Mouse (Mus musculus) embryo, embryonic 9.5 days (tissue): ENCODE measurements around the gene Fhod1.
A peak's percentile ranks its signal among the peaks of the same experiment; 100 is the strongest.

Source experiments
- DNase-seq: peaks from one replicate; pipeline ENCODE4 v3.0.0-alpha.2; 2017; ENCODE audit errors: extremely low spot score

Gene Fhod1

GRCm38 (mm10) chr8:105318662-105319190 lies 29.0 kb downstream of the Fhod1 start:
- DNase-seq = no peak

DNA sequence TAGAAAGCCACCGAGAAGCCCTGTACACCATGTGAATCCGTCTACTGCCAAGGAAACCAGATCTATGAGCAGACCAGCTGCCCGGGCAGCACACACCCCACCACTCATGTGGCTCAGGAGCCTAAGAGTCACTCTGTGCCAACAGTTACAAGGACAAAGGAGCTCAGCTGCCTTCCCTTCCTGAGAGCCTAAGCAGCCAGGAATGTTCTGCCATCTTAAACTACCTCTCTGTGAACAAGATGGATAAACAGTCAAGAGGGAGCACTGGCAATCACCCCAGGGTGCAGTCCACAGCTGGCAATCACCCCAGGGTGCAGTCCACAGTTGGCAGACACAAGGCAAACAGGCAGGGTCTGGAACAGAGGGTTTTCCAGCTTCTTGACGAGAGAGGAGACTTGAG lies 29.8 kb downstream of the Fhod1 start:
- no peak for DNase-seq

DNA sequence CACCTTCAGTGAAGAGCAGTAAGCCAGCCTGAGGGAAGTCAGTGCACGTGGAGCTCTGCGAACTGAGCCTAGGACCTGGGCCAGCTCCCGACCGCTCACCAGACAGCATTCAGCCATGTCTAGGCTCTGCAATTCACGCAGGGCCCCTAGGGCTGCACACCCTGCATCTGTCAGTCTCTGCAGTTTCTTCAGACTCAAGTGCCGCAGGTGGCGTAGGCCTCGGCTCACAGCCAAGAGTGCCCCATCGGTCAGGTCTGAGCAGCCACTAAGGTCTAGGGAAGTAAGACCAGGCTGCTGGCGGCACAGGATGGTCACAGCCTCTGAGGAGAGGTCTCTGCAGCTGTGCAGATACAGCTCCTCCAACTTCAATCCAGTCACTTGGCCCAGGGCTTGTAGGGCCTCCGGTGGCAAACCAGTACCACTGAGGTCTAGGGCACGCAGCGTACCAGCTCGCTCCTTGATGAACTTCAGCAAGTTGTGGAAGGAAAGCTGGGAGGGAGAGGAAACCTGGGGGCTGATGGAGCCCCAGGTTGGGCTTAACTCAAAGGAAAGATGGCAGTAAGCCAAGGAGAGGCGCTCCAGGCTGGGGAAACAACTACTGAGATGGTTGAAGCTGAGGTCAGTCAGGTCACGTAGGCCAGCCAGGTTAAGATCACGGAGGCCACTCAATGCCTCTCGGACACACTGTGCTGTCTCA lies 32.5 kb downstream of the Fhod1 start:
- no peak for DNase-seq

DNA sequence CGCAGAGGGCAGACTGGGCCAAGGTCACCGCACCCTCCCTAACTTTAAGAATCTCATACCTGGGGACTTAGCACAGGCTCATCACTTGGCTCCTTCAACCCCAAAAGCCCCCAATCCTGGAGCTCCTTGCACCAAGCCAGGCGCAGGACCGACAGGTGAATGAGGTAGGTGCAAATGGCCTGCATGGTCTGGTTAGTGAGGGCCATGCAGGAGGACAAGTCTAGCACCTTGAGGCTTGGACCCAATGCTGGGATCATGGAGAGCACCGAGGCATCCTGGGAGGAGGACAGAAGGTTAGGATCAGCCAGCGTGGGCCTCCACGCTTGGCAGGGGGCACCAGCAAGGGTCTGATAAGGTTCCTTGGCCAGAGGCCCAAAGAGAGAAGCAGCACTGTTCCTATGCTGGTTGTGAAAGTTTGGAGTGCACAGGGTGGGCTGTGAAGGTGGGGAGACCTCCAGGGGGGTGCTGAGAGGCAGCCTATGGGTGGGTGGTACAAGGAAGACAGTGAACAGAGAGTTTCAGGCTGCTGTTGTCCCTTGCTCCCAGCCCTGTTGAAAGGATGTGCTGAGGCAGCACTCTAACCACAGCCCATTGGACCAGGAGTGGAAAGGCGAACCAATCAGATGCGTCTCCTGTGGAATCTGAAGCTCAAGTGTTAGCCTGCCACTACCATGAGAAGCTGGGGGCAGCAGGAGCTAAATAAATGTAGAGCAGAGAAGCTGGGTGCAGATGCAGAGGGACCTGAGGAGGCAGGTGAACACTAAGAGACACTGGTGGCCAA lies 33.9 kb downstream of the Fhod1 start:
- no peak for DNase-seq

DNA sequence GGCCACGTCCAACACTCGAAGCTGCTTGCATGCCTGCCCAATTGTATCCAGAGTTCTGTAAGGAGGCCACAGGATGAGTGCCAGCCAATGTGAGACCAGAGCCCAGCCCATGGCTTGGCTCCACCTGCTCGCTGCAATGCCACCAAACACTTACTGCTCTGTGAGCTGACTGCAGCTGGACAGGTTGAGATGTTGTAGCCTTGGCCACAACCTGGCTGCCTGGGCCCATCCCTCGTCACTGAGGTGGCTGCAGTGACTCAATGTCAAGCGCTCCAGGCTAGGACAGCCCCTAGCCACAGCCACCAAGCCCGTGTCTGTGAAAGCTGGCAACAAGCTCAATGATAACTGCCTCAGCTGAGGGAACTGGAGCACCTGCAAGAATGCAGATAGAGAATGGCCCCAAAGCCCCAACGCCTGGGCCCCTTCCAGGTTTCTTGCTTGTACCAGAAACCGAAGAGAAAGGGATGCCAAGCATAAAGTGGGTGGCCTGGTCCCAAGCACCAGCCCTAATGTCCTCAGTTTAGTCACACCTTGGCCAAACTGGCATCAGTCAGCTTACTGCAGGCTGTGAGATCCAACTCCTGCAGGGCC lies 34.8 kb downstream of the Fhod1 start:
- no peak for DNase-seq

- no peak for DNase-seq
Measured at GRCm38 (mm10) chr8:105311718-105312117, 36.0 kb downstream of the Fhod1 start.

GRCm38 (mm10) chr8:105310118-105310517 lies 37.6 kb downstream of the Fhod1 start:
- DNase-seq = no peak

DNA sequence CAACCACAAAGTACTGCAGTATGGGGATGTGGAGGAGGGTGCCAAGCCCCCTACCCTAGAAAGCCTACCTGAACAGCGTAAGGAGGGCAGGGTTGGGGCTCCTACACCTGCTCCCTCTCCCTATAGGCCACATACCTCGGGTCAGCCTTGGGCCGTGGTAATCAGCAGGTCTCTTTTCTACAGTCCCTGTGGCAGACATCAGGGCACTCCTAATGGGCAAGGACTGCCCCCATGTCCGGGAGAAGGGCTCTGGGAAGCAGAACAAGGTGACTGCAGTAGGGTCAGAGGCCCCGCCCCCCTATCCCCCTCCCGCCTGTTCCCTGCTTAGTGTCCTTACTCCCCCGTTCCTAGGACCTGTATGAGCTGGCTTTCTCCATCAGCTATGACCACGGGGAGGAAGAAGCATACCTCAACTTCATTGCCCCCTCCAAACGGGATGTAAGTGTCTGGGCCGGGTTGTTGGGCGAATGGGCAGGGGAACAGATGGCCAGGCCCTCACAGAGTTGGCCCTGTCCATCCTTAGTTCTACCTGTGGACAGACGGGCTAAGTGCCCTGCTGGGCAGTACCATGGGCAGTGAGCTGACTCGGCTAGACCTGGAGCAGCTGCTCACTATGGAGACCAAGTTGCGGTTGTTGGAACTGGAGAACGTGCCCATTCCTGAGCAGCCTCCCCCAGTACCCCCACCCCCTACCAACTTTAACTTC lies 38.5 kb downstream of the Fhod1 start:
- DNase-seq = no peak

DNA sequence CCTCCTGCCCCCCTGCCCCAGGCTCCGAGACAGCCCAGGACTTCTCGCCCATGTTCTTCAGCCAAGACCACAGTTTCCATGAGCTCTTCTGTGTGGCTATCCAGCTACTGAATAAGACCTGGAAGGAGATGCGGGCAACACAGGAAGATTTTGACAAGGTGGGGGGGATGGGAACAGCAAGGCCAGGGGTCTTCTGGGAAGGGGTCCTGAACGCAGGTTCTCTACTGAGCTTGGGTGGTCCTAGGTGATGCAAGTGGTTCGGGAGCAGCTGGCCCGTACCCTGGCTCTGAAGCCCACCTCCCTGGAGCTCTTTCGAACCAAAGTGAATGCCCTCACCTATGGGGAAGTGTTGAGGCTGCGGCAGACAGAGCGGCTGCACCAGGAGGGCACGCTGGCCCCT lies 39.3 kb downstream of the Fhod1 start:
- no peak for DNase-seq

DNA sequence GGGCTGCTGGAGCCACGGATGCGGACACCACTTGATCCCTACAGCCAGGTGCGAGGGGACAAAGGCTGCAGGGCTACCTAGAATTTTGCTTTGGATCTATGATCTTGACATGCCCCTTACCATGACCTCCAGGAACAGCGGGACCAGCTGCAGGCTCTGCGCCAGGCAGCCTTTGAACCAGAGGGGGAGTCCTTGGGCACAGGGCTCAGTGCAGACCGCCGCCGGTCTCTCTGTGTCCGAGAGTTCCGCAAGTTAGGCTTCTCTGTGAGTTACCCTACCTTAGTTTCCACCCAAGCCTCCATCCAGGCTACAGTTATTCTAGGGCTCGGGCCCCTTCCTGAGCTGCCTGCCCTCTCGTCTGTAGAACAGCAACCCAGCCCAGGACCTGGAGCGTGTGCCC lies 40.1 kb downstream of the Fhod1 start:
- no peak for DNase-seq

GRCm38 (mm10) chr8:105306146-105306691 lies 41.5 kb downstream of the Fhod1 start:
- DNase-seq = no peak

- DNase-seq = peak; percentile 69
Measured at GRCm38 (mm10) chr8:105305211-105306145, 42.3 kb downstream of the Fhod1 start, which contains the start of gene Elmo3. Elmo3 (plus strand) TSS chr8:105305601.

- no peak for DNase-seq
Measured at GRCm38 (mm10) chr8:105304325-105305210, 43.2 kb downstream of the Fhod1 start.

GRCm38 (mm10) chr8:105303874-105304273 lies 43.9 kb downstream of the Fhod1 start:
- no peak for DNase-seq

DNA sequence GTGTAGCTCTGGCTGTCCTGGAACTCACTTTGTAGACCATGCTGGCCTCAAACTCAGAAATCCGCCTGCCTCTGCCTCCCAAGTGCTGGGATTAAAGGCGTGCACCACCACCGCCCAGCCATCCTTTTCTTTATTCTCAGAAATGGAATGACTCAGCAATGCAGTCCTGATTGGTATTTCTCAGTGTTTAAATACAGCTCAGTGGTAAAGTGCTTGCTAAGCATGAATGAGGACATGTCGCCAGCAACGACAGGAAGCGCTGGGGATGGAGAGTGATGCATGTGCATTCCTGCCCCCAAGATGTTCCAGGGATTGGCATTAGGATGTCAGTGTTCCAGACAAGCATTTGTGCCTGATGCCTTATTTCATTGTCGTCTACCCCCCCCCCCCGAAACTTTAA lies 44.4 kb downstream of the Fhod1 start:
- DNase-seq = no peak

DNA sequence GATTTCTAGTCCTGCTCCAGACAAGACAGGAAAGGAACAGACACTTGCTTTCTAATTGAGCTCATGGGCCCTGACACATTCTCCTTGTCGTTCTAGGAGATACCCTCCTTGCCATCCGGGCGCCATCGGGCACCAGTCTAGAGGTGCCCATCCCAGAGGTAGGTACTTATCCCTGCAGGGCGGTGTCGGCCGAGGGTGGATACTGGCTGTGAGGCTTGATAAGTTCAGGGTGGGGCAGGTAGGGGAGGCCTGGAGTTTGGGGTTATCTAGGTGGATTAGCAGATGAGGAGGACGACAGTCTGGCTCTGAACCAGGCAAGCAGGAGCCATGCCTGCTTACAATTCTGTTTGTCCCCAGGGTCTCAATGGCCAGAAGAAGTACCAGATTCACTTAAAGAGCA lies 47.8 kb downstream of the Fhod1 start:
- no peak for DNase-seq

- DNase-seq = no peak
Measured at GRCm38 (mm10) chr8:105298351-105299252, 49.2 kb downstream of the Fhod1 start.

DNA sequence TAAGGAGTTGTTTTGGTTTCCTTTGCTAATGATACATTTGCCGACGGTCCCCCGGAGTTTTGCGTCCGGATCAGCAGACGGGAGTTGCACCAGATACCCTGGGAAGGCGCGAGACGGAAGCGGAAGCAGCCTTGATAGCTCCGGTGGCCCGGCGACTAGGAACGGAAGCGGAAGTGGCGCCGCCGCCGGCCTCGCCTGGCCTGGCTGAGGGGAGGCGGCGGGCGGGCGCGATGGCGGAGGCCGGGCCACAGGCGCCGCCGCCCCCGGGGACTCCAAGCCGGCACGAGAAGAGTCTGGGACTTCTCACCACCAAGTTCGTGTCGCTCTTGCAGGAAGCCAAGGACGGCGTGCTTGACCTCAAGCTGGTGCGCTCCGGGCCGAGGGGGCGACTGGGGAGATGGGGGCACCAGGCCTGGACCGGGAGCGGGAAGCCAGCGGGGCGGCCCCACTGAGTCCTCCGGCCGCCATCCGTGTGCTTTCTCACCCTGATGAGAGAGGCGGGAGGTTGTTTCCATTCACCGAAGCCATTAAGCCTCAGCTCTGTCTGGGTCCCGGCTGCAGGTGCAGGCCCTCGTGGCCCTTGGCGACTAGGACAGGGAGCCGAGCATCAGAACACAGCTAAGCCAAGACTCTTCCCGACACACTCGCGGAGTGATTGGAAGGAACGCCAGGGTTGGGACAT lies 50.1 kb downstream of the Fhod1 start, which contains the start of gene E2f4:
TSS of gene E2f4 (plus strand) at position 153 of the 682 bp plus-strand sequence.
- DNase-seq = peak; percentile 88
